Mouse (Mus musculus) liver, postnatal 0 days (tissue): ENCODE data around the gene Gadd45g. TPM values are rescaled to one million over a fixed set of nuclear protein-coding genes. Genes with fewer than 3 reads are reported as not detected.

ENCODE experiments used
- ATAC-seq: fragments of 200-750 bp; cut with Nextera tagmentation; 2 replicates; pipeline ENCODE4 v1.8.0; 2017; ENCODE audit warnings: mild to moderate bottlenecking, moderate library complexity
- DNase-seq: peaks from one replicate; pipeline ENCODE4 v3.0.0-alpha.2; 2016
- H3K27ac ChIP-seq: fragments of 300-500 bp; sonication (generic); 2 replicates; pipeline ENCODE4 v1.5.1; 2014; ENCODE audit warnings: antibody characterized with exemption, moderate library complexity, mild to moderate bottlenecking, low read depth
- H3K27me3 ChIP-seq: fragments of 300-500 bp; sonication (generic); 2 replicates; pipeline ENCODE4 v1.6.1; 2014; ENCODE audit warnings: low read length, control low read depth, mixed read lengths; ENCODE audit not compliant: insufficient read depth
- H3K36me3 ChIP-seq: fragments of 300-500 bp; sonication (generic); replicated peaks from 2 replicates; pipeline ENCODE4 v1.6.1; 2014; ENCODE audit warnings: mild to moderate bottlenecking, control low read depth, low read length, moderate library complexity, mixed read lengths; ENCODE audit not compliant: insufficient read depth
- H3K4me1 ChIP-seq: fragments of 300-500 bp; sonication (generic); 2 replicates; pipeline ENCODE4 v1.6.1; 2014; ENCODE audit warnings: antibody characterized with exemption, mild to moderate bottlenecking, control low read depth; ENCODE audit not compliant: insufficient read depth
- H3K4me2 ChIP-seq: fragments of 300-500 bp; sonication (generic); 2 replicates; pipeline ENCODE4 v1.6.1; 2014; ENCODE audit warnings: low read depth, mild to moderate bottlenecking, low read length, moderate library complexity, mixed read lengths
- H3K4me3 ChIP-seq: fragments of 300-500 bp; sonication (generic); 2 replicates; pipeline ENCODE4 v1.5.1; 2014; ENCODE audit warnings: low read depth, low read length
- H3K9ac ChIP-seq: fragments of 300-500 bp; sonication (generic); replicated peaks from 2 replicates; pipeline ENCODE4 v1.6.1; 2014; ENCODE audit warnings: mild to moderate bottlenecking, moderate library complexity
- H3K9me3 ChIP-seq: fragments of 300-500 bp; sonication (generic); 2 replicates; pipeline ENCODE4 v1.6.1; 2016; ENCODE audit warnings: mild to moderate bottlenecking, control low read depth, low read length, mixed read lengths
- CTCF ChIP-seq: sonication (generic); IDR thresholded peaks from 2 replicates; pipeline ENCODE4 v1.5.1; 2016; ENCODE audit warnings: antibody characterized with exemption, low read depth
- EP300 ChIP-seq: IDR thresholded peaks from 2 replicates; pipeline ENCODE4 v1.6.1; 2016; ENCODE audit warnings: antibody characterized with exemption, low read depth, mild to moderate bottlenecking
- WGBS: fragments of 180-500 bp; shearing (Covaris S2); extraction: QIAGEN DNeasy Blood & Tissue Kit; methylation state at CpG from one replicate; pipeline ENCODE4 v1.1.7; 2014; ENCODE audit not compliant: insufficient replicate concordance; 5-methylcytosine and 5-hydroxymethylcytosine counted together
- polyA plus RNA-seq: library from polyadenylated mRNA; unstranded; fragments of >200 nt; fragmentation: Nextera tagmentation; extraction: Ambion mirVana; gene quantifications from 2 replicates; pipeline ENCODE4 v1.2.1, GENCODE M21; 2015

Gene Gadd45g
- polyA plus RNA-seq, 1 experiment from 2014 or later = 20.6 TPM

DNA sequence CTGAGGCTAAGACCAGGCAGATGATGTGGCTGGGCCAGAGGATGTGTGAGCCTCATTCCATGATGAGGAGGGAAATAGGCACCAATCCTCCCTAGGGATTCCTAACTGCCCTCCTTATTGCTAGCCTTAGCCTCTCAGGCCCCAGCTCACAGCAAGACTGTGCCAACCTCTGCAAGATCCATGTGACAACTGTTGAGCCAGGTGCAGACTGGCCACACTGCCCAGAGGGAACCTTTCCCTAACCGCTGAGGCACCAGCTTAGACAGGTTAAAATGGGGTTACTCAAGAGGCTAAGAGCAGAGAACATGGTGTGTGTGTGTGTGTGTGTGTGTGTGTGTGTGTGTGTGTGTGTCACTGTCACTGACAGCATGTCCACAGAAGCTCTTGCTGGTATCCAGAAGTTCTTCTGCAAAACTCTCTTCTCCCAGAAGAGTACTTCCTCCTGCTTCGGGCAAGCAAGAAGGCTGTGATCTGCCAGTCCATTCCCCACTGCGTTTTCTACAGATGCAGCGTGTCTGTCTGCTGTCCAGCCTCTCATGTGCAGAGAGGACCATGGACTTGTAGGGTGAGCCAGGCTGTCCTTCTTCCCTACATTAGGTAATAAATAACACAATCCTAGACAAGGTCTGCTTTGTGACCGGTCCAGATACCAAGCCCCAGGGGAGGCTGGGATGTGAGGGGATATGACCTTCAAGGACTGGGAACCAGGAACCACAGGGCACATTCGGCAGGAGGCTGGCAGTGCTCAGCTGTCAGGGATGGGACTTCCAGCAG, 28.1 kb upstream of the Gadd45g start:
- H3K9me3 ChIP-seq = no peaks in the 10 kb centered on the region
- H3K27ac ChIP-seq = no peak overlapping the region
- H3K4me1 ChIP-seq = no peaks in the 10 kb centered on the region
- no peak overlapping the region for H3K4me3 ChIP-seq
- DNase-seq (no peak), ATAC-seq (no peak)
- TF ChIP-seq CTCF (no peak), EP300 (no peak)
- H3K36me3 ChIP-seq = no peaks in the 10 kb centered on the region
- no peak overlapping the region for H3K9ac ChIP-seq
- WGBS = 44% methylated on average over 6 of the region's 6 CpGs
- no peaks in the 10 kb centered on the region for H3K27me3 ChIP-seq
- H3K4me2 ChIP-seq = no peak overlapping the region

DNA sequence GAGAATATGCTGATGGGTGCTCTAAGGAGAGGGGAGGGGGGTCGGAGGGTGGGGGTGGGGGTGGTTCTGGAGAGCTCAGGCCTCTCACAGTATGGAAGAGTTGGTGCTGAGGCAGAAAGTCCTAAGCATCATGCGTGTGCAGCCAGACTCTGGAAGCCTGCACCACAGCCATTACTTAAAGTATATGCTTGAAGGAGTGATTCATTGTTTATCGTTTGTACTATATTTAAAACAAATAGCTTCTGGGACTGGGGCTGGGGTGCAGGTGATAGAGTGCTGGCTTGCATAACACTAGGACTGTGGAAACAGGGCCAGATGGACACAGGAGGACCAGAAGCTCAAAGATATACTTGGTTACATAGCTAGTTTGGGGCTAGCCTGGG, 27.5 kb upstream of the Gadd45g start:
- Histone ChIP-seq H3K27ac (no peak overlapping the region), H3K36me3 (no peaks in the 10 kb centered on the region), H3K9me3 (no peaks in the 10 kb centered on the region), H3K4me1 (peaks cover 4% of the 10 kb centered on the region), H3K9ac (no peak overlapping the region), H3K27me3 (no peaks in the 10 kb centered on the region), H3K4me3 (no peak overlapping the region), H3K4me2 (no peak overlapping the region)
- ATAC-seq (no peak), DNase-seq (no peak)
- TF ChIP-seq CTCF = no peak
- TF ChIP-seq EP300 = no peak
- 73% methylated on average over 3 of the region's 3 CpGs for WGBS

GRCm38 (mm10) chr13:51819351-51819750, 27.1 kb upstream of the Gadd45g start:
- Histone ChIP-seq H3K4me3 (no peak overlapping the region), H3K36me3 (no peaks in the 10 kb centered on the region), H3K9ac (no peak overlapping the region), H3K27me3 (no peaks in the 10 kb centered on the region), H3K4me1 (peaks cover 8% of the 10 kb centered on the region), H3K27ac (no peak overlapping the region), H3K4me2 (no peak overlapping the region), H3K9me3 (no peaks in the 10 kb centered on the region)
- TF ChIP-seq CTCF (no peak), EP300 (no peak)
- 81% methylated on average over 6 of the region's 6 CpGs for WGBS
- DNase-seq = no peak
- ATAC-seq = no peak

GRCm38 (mm10) chr13:51821988-51822387, 24.5 kb upstream of the Gadd45g start:
- no peak overlapping the region for H3K4me3 ChIP-seq
- no peak overlapping the region for H3K4me2 ChIP-seq
- no peaks in the 10 kb centered on the region for H3K36me3 ChIP-seq
- peaks cover 8% of the 10 kb centered on the region for H3K4me1 ChIP-seq
- WGBS = 45% methylated on average over 3 of the region's 3 CpGs
- H3K9me3 ChIP-seq = no peaks in the 10 kb centered on the region
- no peak overlapping the region for H3K27ac ChIP-seq
- no peaks in the 10 kb centered on the region for H3K27me3 ChIP-seq
- ATAC-seq (no peak), DNase-seq (no peak)
- TF ChIP-seq CTCF (no peak), EP300 (no peak)
- H3K9ac ChIP-seq = no peak overlapping the region

GRCm38 (mm10) chr13:51823822-51824495, 22.5 kb upstream of the Gadd45g start:
- Histone ChIP-seq H3K4me3 (no peak overlapping the region), H3K9ac (no peak overlapping the region), H3K9me3 (no peaks in the 10 kb centered on the region), H3K27ac (no peak overlapping the region), H3K4me1 (peaks cover 8% of the 10 kb centered on the region), H3K4me2 (no peak overlapping the region), H3K27me3 (no peaks in the 10 kb centered on the region), H3K36me3 (no peaks in the 10 kb centered on the region)
- no peak for TF ChIP-seq EP300
- no peak for TF ChIP-seq CTCF
- ATAC-seq = no peak
- DNase-seq = no peak
- WGBS = 48% methylated on average over 8 of the region's 8 CpGs

- Histone ChIP-seq H3K36me3 (no peaks in the 10 kb centered on the region), H3K4me3 (no peak overlapping the region), H3K4me2 (no peak overlapping the region), H3K9ac (no peak overlapping the region), H3K4me1 (peaks cover 15% of the 10 kb centered on the region), H3K9me3 (no peaks in the 10 kb centered on the region), H3K27me3 (no peaks in the 10 kb centered on the region), H3K27ac (no peak overlapping the region)
- ATAC-seq (no peak), DNase-seq (peak; percentile 58)
- TF ChIP-seq CTCF = peak; percentile 85
- TF ChIP-seq EP300 = no peak
- 34% methylated on average over 10 of the region's 10 CpGs for WGBS
These were observed 15.6 kb upstream of the Gadd45g start for GRCm38 (mm10) chr13:51830744-51831450.
